Mouse (Mus musculus) hindbrain, postnatal 0 days (tissue): ENCODE results near the gene Slf2. TPM values are rescaled to one million over a fixed set of nuclear protein-coding genes. Genes with fewer than 3 reads are reported as not detected.

Source experiments
- ATAC-seq: fragments of 200-750 bp; cut with Nextera tagmentation; 2 replicates; pipeline ENCODE4 v1.8.0; 2017; ENCODE audit warnings: mild to moderate bottlenecking, moderate TSS enrichment, moderate library complexity
- DNase-seq: peaks from one replicate; pipeline ENCODE4 v3.0.0-alpha.2; 2015; ENCODE audit warnings: low spot score
- H3K27ac ChIP-seq: fragments of 300-500 bp; sonication (generic); 2 replicates; pipeline ENCODE4 v1.5.1; 2014; ENCODE audit warnings: mild to moderate bottlenecking
- H3K27me3 ChIP-seq: fragments of 300-500 bp; sonication (generic); 2 replicates; pipeline ENCODE4 v1.6.1; 2014; ENCODE audit warnings: low read length, mixed read lengths; ENCODE audit not compliant: insufficient read depth
- H3K36me3 ChIP-seq: fragments of 300-500 bp; sonication (generic); 2 replicates; pipeline ENCODE4 v1.6.1; 2014; ENCODE audit warnings: low read length, mixed read lengths; ENCODE audit not compliant: insufficient read depth
- H3K4me1 ChIP-seq: fragments of 300-500 bp; sonication (generic); 2 replicates; pipeline ENCODE4 v1.6.1; 2014; ENCODE audit warnings: antibody characterized with exemption, low read length, mixed read lengths; ENCODE audit not compliant: insufficient read depth
- H3K4me2 ChIP-seq: fragments of 300-500 bp; sonication (generic); 2 replicates; pipeline ENCODE4 v1.6.1; 2014; ENCODE audit warnings: low read depth, mild to moderate bottlenecking, low read length, moderate library complexity, mixed read lengths
- H3K4me3 ChIP-seq: fragments of 300-500 bp; sonication (generic); 2 replicates; pipeline ENCODE4 v1.5.1; 2014; ENCODE audit warnings: low read length
- H3K9ac ChIP-seq: fragments of 300-500 bp; sonication (generic); replicated peaks from 2 replicates; pipeline ENCODE4 v1.6.1; 2014; ENCODE audit warnings: mild to moderate bottlenecking, low read length, moderate library complexity, mixed read lengths
- H3K9me3 ChIP-seq: fragments of 300-500 bp; sonication (generic); 2 replicates; pipeline ENCODE4 v1.6.1; 2016; ENCODE audit warnings: low read length, mixed read lengths
- CTCF ChIP-seq: IDR thresholded peaks from 2 replicates; pipeline ENCODE4 v1.5.1; 2016; ENCODE audit warnings: antibody characterized with exemption, control low read depth, low read depth
- WGBS: fragments of 180-500 bp; shearing (Covaris S2); extraction: QIAGEN DNeasy Blood & Tissue Kit; methylation state at CpG from one replicate; pipeline ENCODE4 v1.1.7; 2014; 5-methylcytosine and 5-hydroxymethylcytosine counted together
- polyA plus RNA-seq: library from polyadenylated mRNA; unstranded; fragments of >200 nt; fragmentation: Nextera tagmentation; extraction: Ambion mirVana; gene quantifications from 2 replicates; pipeline ENCODE4 v1.2.1, GENCODE M21; 2015
- total RNA-seq: library from RNA; depleted of rRNA; stranded (reverse); fragments of >200 nt; gene quantifications from 2 replicates; pipeline ENCODE4 v1.2.3, GENCODE M21; 2014; rRNA removed

Slf2 gene
- total RNA-seq (24.6 and 25.0 TPM in 2 replicates), polyA plus RNA-seq (18.3 and 22.3 TPM in 2 replicates)

DNA sequence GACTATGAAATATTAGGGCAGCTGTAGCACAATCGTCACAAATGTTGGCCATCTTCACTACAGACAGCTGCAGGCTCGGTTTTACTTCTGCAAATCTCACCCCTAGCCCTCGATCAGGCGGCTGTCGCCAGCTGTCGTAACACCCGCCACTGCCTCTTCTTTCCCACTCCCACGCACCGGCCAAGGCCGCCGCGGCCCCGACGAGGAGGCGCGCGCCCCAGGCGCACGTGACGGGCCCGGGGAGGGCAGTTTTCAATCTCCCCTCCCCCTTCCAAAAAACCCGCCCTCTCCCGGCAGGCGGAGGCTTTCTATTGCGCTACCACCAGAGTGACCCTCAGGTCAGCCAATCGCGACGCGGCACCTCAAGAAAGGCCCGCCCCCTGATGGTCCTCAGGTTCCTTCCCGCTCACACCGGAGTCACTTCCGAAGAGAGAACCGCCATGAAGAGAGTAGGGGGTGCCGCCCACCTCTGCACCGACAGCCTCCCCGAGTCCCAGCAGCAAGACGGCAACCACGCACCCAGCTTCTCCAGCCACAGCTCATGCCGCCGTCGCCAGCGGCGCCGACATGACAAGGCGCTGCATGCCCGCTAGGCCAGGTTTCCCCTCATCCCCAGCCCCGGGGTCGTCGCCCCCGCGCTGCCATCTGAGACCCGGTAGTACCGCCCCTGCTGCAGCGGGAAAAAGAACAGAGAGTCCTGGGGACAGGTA, at the start of gene Slf2:
Gene Slf2, plus strand, starts transcription at position 408 of the 710 bp plus-strand sequence.
- WGBS = under 1% methylated on average over 55 of the region's 55 CpGs
- Histone ChIP-seq H3K27ac (peak within 1 kb of the TSS; percentile 91), H3K9ac (peak within 1 kb of the TSS; percentile 85), H3K36me3 (peaks cover 7% of the 10 kb centered on the region; the same call in 1 of the 2 replicates), H3K4me2 (peak within 1 kb of the TSS; percentile 71), H3K27me3 (no peaks in the 10 kb centered on the region), H3K9me3 (no peaks in the 10 kb centered on the region), H3K4me1 (peaks cover 8% of the 10 kb centered on the region), H3K4me3 (peak within 1 kb of the TSS; percentile 88)
- peak; percentile 98 for ATAC-seq
- DNase-seq = peak; percentile 99
- peak; percentile 41 for TF ChIP-seq CTCF

DNA sequence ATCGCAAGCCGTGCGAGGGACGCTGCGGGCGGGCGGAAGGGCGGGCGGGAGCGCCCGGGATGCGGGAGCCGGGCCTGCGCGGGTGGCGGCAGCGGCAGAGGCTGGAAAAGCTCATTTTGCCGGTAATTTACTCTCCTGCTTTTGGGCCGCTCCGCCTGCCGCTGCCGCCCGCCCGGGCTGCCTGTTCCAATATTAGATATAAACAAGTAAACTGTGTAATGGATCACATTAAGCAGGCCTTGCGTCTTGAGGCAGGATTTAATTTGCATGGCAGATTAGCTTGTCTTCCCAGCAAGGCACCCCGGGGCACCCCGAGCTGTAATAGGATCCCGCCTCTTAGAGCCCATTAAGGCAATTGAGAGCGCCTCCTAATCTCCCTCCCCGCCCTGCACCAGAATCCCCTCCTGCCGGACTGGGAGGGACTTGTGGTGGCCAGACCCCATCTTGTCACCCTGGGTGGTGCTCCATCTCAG, 48.4 kb upstream of the Slf2 start:
- DNase-seq = peak; percentile 72
- Histone ChIP-seq H3K4me2 (peak overlapping the region; percentile 69), H3K27me3 (0 out of 2 replicates have a peak, but pooled peaks cover 2% of the 10 kb centered on the region), H3K9ac (peak overlapping the region; percentile 56), H3K27ac (peak overlapping the region; percentile 62), H3K4me3 (peak overlapping the region; percentile 38), H3K4me1 (peaks cover 8% of the 10 kb centered on the region; the same call in 1 of the 2 replicates), H3K36me3 (no peaks in the 10 kb centered on the region), H3K9me3 (no peaks in the 10 kb centered on the region)
- peak; percentile 79 for ATAC-seq
- under 1% methylated on average over 31 of the region's 31 CpGs for WGBS
- no peak for TF ChIP-seq CTCF

DNA sequence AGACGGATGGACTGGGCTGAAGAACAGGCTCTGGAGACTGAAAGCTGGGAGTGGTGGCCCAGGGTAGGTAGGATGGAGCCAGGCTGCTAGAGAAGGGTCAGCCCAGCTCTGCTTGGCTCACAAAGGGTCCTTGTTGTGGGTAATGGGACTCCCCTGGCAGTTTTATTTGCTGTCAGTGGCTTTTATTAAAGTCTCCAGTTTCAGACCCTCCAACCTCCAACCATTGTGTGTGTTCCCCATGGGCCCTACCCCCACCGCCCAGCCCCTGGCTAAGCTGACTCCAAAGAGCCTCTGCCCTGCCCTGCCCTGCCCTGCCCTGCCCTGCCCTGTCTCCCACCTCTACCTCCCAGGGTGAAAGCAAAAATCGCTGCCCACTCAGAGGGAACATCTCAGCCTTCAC, 46.6 kb upstream of the Slf2 start:
- Histone ChIP-seq H3K9ac (no peak overlapping the region), H3K27me3 (0 out of 2 replicates have a peak, but pooled peaks cover 2% of the 10 kb centered on the region), H3K9me3 (no peaks in the 10 kb centered on the region), H3K4me3 (no peak overlapping the region), H3K4me1 (peaks cover 8% of the 10 kb centered on the region; the same call in 1 of the 2 replicates), H3K36me3 (no peaks in the 10 kb centered on the region), H3K4me2 (no peak overlapping the region), H3K27ac (no peak overlapping the region)
- no peak for TF ChIP-seq CTCF
- ATAC-seq (no peak), DNase-seq (no peak)
- 47% methylated on average over 3 of the region's 3 CpGs for WGBS

GRCm38 (mm10) chr19:44886475-44886874, 44.5 kb upstream of the Slf2 start:
- H3K9me3 ChIP-seq = no peaks in the 10 kb centered on the region
- no peak for ATAC-seq
- no peak overlapping the region for H3K9ac ChIP-seq
- no peak overlapping the region for H3K4me3 ChIP-seq
- no peaks in the 10 kb centered on the region for H3K27me3 ChIP-seq
- TF ChIP-seq CTCF = no peak
- peaks cover 8% of the 10 kb centered on the region; the same call in 1 of the 2 replicates for H3K4me1 ChIP-seq
- DNase-seq = no peak
- H3K27ac ChIP-seq = no peak overlapping the region
- H3K4me2 ChIP-seq = no peak overlapping the region
- 30% methylated on average over 3 of the region's 3 CpGs for WGBS
- H3K36me3 ChIP-seq = no peaks in the 10 kb centered on the region

DNA sequence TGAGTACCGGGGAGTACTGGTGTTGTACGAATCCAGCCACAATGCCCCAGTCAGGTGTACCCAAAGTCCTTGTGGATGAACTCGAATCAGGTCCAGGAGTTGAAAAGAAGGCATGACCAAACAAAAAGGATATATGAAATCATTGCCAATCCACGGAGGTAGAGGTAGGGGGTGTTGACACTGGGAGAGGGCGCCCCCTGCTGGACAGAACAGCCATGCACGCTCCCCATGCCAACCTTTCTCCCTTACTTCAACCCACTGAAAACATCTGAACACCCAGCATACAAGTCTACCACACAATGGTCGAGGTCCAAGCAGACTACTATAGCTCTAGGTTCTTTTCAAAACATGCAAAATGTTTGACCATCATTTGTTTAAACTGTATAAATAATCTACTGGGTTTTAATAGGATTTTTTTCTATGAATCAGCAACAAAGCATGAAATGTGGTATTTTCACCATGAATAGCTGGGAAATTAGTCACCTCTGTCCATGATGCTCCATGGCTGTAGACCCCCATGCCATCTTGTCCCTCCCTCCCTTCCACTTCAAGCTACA, 43.2 kb upstream of the Slf2 start:
- no peaks in the 10 kb centered on the region for H3K9me3 ChIP-seq
- 30% methylated on average over 7 of the region's 7 CpGs for WGBS
- peak; percentile 90 for TF ChIP-seq CTCF
- H3K9ac ChIP-seq = no peak overlapping the region
- peaks cover 1% of the 10 kb centered on the region; the same call in 1 of the 2 replicates for H3K4me1 ChIP-seq
- H3K4me3 ChIP-seq = no peak overlapping the region
- ATAC-seq (no peak), DNase-seq (peak; percentile 67)
- no peaks in the 10 kb centered on the region for H3K36me3 ChIP-seq
- no peak overlapping the region for H3K4me2 ChIP-seq
- H3K27ac ChIP-seq = no peak overlapping the region
- no peaks in the 10 kb centered on the region for H3K27me3 ChIP-seq

DNA sequence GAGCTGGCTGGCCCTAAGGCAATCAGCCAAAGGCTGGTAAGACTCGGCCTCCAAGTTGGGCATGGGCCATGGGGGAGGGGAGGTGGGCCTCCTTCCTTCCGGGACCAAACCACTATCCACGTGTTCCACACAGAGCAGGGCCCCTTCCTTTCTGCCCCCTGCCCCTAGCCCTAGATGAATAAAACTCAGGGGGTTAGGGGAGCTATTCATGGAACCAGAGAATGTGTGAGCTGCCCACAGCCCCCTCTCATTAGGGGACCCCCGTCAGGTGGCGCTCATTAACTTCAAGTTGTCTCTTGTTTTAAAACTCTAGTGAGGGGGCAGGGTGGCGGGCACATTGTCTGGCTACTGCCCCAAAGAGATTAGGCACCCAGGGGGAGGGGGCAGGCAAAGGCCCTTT, 41.4 kb upstream of the Slf2 start:
- Histone ChIP-seq H3K27me3 (no peaks in the 10 kb centered on the region), H3K9me3 (no peaks in the 10 kb centered on the region), H3K4me1 (no peaks in the 10 kb centered on the region), H3K4me2 (no peak overlapping the region), H3K27ac (no peak overlapping the region), H3K36me3 (no peaks in the 10 kb centered on the region), H3K9ac (no peak overlapping the region), H3K4me3 (no peak overlapping the region)
- WGBS = 22% methylated on average over 6 of the region's 6 CpGs
- no peak for ATAC-seq
- DNase-seq = no peak
- TF ChIP-seq CTCF = no peak
